Mouse (Mus musculus) hindbrain, embryonic 14.5 days (tissue): ENCODE data around the gene 4933403O08Rik. TPM values are rescaled to one million over a fixed set of nuclear protein-coding genes. Genes with fewer than 3 reads are reported as not detected.

Experiments used
- ATAC-seq: fragments of 200-750 bp; cut with Nextera tagmentation; 2 replicates; pipeline ENCODE4 v1.8.0; 2017; ENCODE audit warnings: moderate number of reproducible peaks, mild to moderate bottlenecking, moderate TSS enrichment, moderate library complexity; ENCODE audit not compliant: low FRiP score
- DNase-seq: peaks from one replicate; pipeline ENCODE4 v3.0.0-alpha.2; 2015; ENCODE audit warnings: low spot score
- H3K27ac ChIP-seq: fragments of 300-500 bp; sonication (generic); 2 replicates; pipeline ENCODE4 v1.5.1; 2014; ENCODE audit warnings: mild to moderate bottlenecking, moderate library complexity
- H3K27me3 ChIP-seq: fragments of 300-500 bp; sonication (generic); 2 replicates; pipeline ENCODE4 v1.6.1; 2014; ENCODE audit warnings: mild to moderate bottlenecking, low read length, mixed read lengths; ENCODE audit not compliant: control insufficient read depth, insufficient read depth
- H3K36me3 ChIP-seq: fragments of 300-500 bp; sonication (generic); replicated peaks from 2 replicates; pipeline ENCODE4 v1.6.1; 2014; ENCODE audit not compliant: control insufficient read depth, insufficient read depth
- H3K4me1 ChIP-seq: fragments of 300-500 bp; sonication (generic); replicated peaks from 2 replicates; pipeline ENCODE4 v1.6.1; 2014; ENCODE audit warnings: antibody characterized with exemption, low read length, mixed read lengths; ENCODE audit not compliant: control insufficient read depth, insufficient read depth
- H3K4me2 ChIP-seq: fragments of 300-500 bp; sonication (generic); replicated peaks from 2 replicates; pipeline ENCODE4 v1.6.1; 2014; ENCODE audit warnings: mild to moderate bottlenecking, moderate library complexity
- H3K4me3 ChIP-seq: fragments of 300-500 bp; sonication (generic); replicated peaks from 2 replicates; pipeline ENCODE4 v1.5.1; 2014; ENCODE audit warnings: mild to moderate bottlenecking, low read length
- H3K9ac ChIP-seq: fragments of 300-500 bp; sonication (generic); 2 replicates; pipeline ENCODE4 v1.6.1; 2014
- H3K9me3 ChIP-seq: fragments of 300-500 bp; sonication (generic); 2 replicates; pipeline ENCODE4 v1.6.1; 2016; ENCODE audit warnings: low read length; ENCODE audit not compliant: control insufficient read depth
- WGBS: fragments of 180-500 bp; shearing (Covaris S2); extraction: QIAGEN DNeasy Blood & Tissue Kit; methylation state at CpG from one replicate; pipeline ENCODE4 v1.1.7; 2014; 5-methylcytosine and 5-hydroxymethylcytosine counted together
- polyA plus RNA-seq: library from polyadenylated mRNA; unstranded; fragments of >200 nt; fragmentation: Nextera tagmentation; extraction: Ambion mirVana; gene quantifications from 2 replicates; pipeline ENCODE4 v1.2.1, GENCODE M21; 2014

4933403O08Rik gene
- polyA plus RNA-seq, result 0.35 and 0.47 TPM in 2 replicates

DNA sequence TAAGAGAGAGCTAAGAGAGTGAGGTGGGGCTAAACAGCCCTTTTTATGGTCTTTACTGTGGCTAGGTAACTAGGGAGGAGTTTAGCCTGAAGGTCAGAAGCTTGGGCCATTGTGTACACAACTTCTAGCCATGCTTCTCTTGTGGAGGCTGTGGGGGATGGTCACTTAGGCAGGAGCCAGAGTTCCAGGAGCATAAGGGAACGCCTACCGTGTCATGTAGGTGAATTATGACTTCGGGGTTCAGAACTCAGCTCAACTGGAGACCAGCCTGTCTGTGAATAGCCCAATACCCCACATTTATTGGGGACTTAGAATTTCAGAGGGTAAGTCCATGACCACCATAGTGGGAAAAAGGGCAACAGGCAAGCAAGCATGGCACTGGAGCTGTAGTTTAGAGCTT lies at the start of gene 4933403O08Rik:
Gene 4933403O08Rik (plus strand): TSS at position 301 of the 400 bp plus-strand sequence.
- H3K27me3 ChIP-seq, result no peaks in the 10 kb centered on the region
- 96% methylated on average over 3 of the region's 3 CpGs for WGBS

DNA sequence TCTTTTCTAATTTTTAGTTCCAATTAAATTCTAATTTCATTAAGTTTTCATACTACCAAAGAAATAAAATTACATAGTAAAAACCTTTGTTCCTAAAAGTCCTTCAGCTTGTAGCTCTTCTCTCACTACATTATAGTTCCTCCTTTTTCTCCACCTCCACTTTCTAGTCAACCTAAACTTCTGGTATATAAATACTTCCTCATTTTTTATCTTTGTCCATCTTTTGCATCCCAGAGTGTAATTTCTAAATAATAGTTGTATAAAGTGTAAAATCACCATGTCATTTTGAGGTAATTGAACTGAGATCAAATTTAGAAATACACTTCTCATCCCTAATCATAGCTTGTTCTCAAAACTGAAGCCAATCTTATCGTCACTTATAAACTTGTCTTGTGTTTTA lies 4.1 kb downstream of the 4933403O08Rik start:
- no peak overlapping the region for H3K27ac ChIP-seq
- WGBS, result 90% methylated on average over 1 of the region's 1 CpGs
- H3K36me3 ChIP-seq, result no peaks in the 10 kb centered on the region

More for the DNA sequence above, at the start of gene 4933403O08Rik:
- H3K9ac ChIP-seq, result no peak within 1 kb of the TSS
- ATAC-seq (no peak), DNase-seq (no peak)
- H3K4me2 ChIP-seq, result no peak within 1 kb of the TSS
- no peaks in the 10 kb centered on the region for H3K9me3 ChIP-seq
- H3K4me1 ChIP-seq, result no peaks in the 10 kb centered on the region
- H3K4me3 ChIP-seq, result no peak within 1 kb of the TSS
- no peak within 1 kb of the TSS for H3K27ac ChIP-seq
- no peaks in the 10 kb centered on the region for H3K36me3 ChIP-seq

GRCm38 (mm10) chrX:112255513-112255912 lies 16.7 kb downstream of the 4933403O08Rik start:
- 80% methylated on average over 2 of the region's 2 CpGs for WGBS
- H3K36me3 ChIP-seq, result no peaks in the 10 kb centered on the region
- H3K4me1 ChIP-seq, result no peaks in the 10 kb centered on the region
- no peak overlapping the region for H3K4me2 ChIP-seq
- H3K27me3 ChIP-seq, result no peaks in the 10 kb centered on the region
- H3K9ac ChIP-seq, result no peak overlapping the region
- no peaks in the 10 kb centered on the region for H3K9me3 ChIP-seq
- no peak overlapping the region for H3K4me3 ChIP-seq
- H3K27ac ChIP-seq, result no peak overlapping the region
- no peak for ATAC-seq
- no peak for DNase-seq

More for the DNA sequence above, 4.1 kb downstream of the 4933403O08Rik start:
- no peak for ATAC-seq
- no peak overlapping the region for H3K4me2 ChIP-seq
- no peaks in the 10 kb centered on the region for H3K4me1 ChIP-seq
- no peak for DNase-seq
- H3K27me3 ChIP-seq, result no peaks in the 10 kb centered on the region
- no peak overlapping the region for H3K9ac ChIP-seq
- H3K4me3 ChIP-seq, result no peak overlapping the region
- no peaks in the 10 kb centered on the region for H3K9me3 ChIP-seq

- no peak for DNase-seq
These were observed 34.7 kb downstream of the 4933403O08Rik start for GRCm38 (mm10) chrX:112273550-112273949.

More at GRCm38 (mm10) chrX:112273550-112273949, 34.7 kb downstream of the 4933403O08Rik start:
- H3K9ac ChIP-seq, result no peak overlapping the region
- no peaks in the 10 kb centered on the region for H3K9me3 ChIP-seq
- H3K4me3 ChIP-seq, result no peak overlapping the region
- no peak overlapping the region for H3K4me2 ChIP-seq
- no peaks in the 10 kb centered on the region for H3K27me3 ChIP-seq
- H3K4me1 ChIP-seq, result no peaks in the 10 kb centered on the region
- 87% methylated on average over 1 of the region's 1 CpGs for WGBS
- ATAC-seq, result no peak
- H3K27ac ChIP-seq, result no peak overlapping the region
- H3K36me3 ChIP-seq, result no peaks in the 10 kb centered on the region

Other genes starting within 250 kb of the 4933403O08Rik start
- gene Tex16, start 228.0 kb upstream of the 4933403O08Rik start, polyA plus RNA-seq, result 0.27 and 0.79 TPM in 2 replicates
- gene Apool, start 72.3 kb downstream of the 4933403O08Rik start, polyA plus RNA-seq, result 16.5 and 19.1 TPM in 2 replicates
- gene Satl1, start 167.7 kb downstream of the 4933403O08Rik start, polyA plus RNA-seq, result not detected in 2 replicates